Mouse (Mus musculus) layer of hippocampus, adult 8-10 months (tissue): ENCODE data around the gene Rhox7a. TPM values are rescaled to one million over a fixed set of nuclear protein-coding genes. Genes with fewer than 3 reads are reported as not detected.
"Not testable (repeated sequence)": the region's sequence is repeated elsewhere in the genome, so short reads cannot be mapped to it uniquely, and the experiment has no call there.

ENCODE experiments used
- DNase-seq, 2 experiments: peaks; one replicate each; pipeline ENCODE4 v3.0.0; 2022; ENCODE audit warnings: low spot score in 2 of 2
- total RNA-seq, 4 experiments: library from RNA; stranded (reverse); gene quantifications; 2 replicates each; pipeline ENCODE4 v1.2.4; 2022

Rhox7a gene
- total RNA-seq, result not detected

- DNase-seq, result not testable (repeated sequence)
Measured at GRCm38 (mm10) chrX:37831386-37831785, at the start of gene Rhox7a. TSS of gene Rhox7a (plus strand) at chrX:37831686.

GRCm38 (mm10) chrX:37807286-37808080 lies 24.0 kb upstream of the Rhox7a start:
- DNase-seq, result no peak

GRCm38 (mm10) chrX:37809396-37809795 lies 22.1 kb upstream of the Rhox7a start:
- no peak for DNase-seq

GRCm38 (mm10) chrX:37811179-37811578 lies 20.3 kb upstream of the Rhox7a start:
- peak in 1 of 2 experiments; percentile 8 for DNase-seq

- DNase-seq, result no peak
Measured at GRCm38 (mm10) chrX:37815665-37816064, 15.8 kb upstream of the Rhox7a start.

- DNase-seq, result not testable (repeated sequence)
Measured at GRCm38 (mm10) chrX:37826610-37827009, 4.9 kb upstream of the Rhox7a start, which contains the start of gene Rhox6. TSS of gene Rhox6 (plus strand) at chrX:37826910.

- DNase-seq, result no peak
Measured at GRCm38 (mm10) chrX:37871641-37872040, 40.2 kb downstream of the Rhox7a start.

- no peak for DNase-seq
Measured at GRCm38 (mm10) chrX:37878844-37879243, 47.4 kb downstream of the Rhox7a start, which contains the start of gene Rhox8. TSS of gene Rhox8 (minus strand) at chrX:37878944.

Other genes starting within 250 kb of the Rhox7a start
- not detected for gene Rhox4f, start 224.0 kb upstream of the Rhox7a start, total RNA-seq
- not detected for gene Rhox3g, start 203.1 kb upstream of the Rhox7a start, total RNA-seq
- not detected for gene Rhox2g, start 188.2 kb upstream of the Rhox7a start, total RNA-seq
- not detected for gene Rhox4g, start 180.4 kb upstream of the Rhox7a start, total RNA-seq
- not detected for gene Rhox3h, start 162.9 kb upstream of the Rhox7a start, total RNA-seq
- not detected for gene Rhox2h, start 158.4 kb upstream of the Rhox7a start, total RNA-seq
- not detected for gene Rhox5, start 26.8 kb upstream of the Rhox7a start, total RNA-seq
- not detected for gene Rhox6, start 4.8 kb upstream of the Rhox7a start, total RNA-seq
- not detected for gene Rhox8, start 47.3 kb downstream of the Rhox7a start, total RNA-seq
- gene Rhox7b, start 65.5 kb downstream of the Rhox7a start, total RNA-seq, result not detected
- not detected for gene Rhox9, start 70.1 kb downstream of the Rhox7a start, total RNA-seq
- gene Btg1-ps1, start 187.1 kb downstream of the Rhox7a start, total RNA-seq, result not detected
- not detected for gene Btg1-ps2, start 211.4 kb downstream of the Rhox7a start, total RNA-seq
- not detected for gene Rhox10, start 234.8 kb downstream of the Rhox7a start, total RNA-seq